Mouse (Mus musculus): ENCODE results near the gene Ufsp2. TPM values are rescaled to one million over a fixed set of nuclear protein-coding genes. Genes with fewer than 3 reads are reported as not detected.

Ufsp2 gene
- total RNA-seq (2021), result 10 to 100 TPM; 56.4 to 58.1 TPM
- long read RNA-seq, experiment 1, transcript Ufsp2-201 (12 exons, 1,640 nt), result major isoform, 47 of 71 reads
- long read RNA-seq, experiment 1, transcript Ufsp2-204 (11 exons, 1,613 nt), result minor isoform, 7 of 71 reads
- long read RNA-seq, experiment 1, partial matches to known transcripts, result 2 of 71 reads
- long read RNA-seq, experiment 1, other reads (novel, unspliced or antisense), result 15 of 71 reads
- long read RNA-seq, experiment 2, transcript Ufsp2-201 (12 exons, 1,640 nt), result major isoform, 28 of 45 reads
- long read RNA-seq, experiment 2, partial matches to known transcripts, result 1 of 45 reads
- long read RNA-seq, experiment 2, other reads (novel, unspliced or antisense), result 11 of 45 reads

GRCm38 (mm10) chr8:45975126-45975836 is at the start of gene Ufsp2, which contains the start of gene 1700029J07Rik:
Gene Ufsp2 (plus strand): TSS chr8:45975528.
Gene 1700029J07Rik (minus strand): TSS chr8:45975252.
- DNase-seq (ENCODE audit: low spot score in 2 of 2), result peak; percentile 99

GRCm38 (mm10) chr8:45934582-45935014 is 40.7 kb upstream of the Ufsp2 start, which contains the start of gene Ccdc110:
Gene Ccdc110 (plus strand): TSS chr8:45934619.
- DNase-seq (ENCODE audit: low spot score in 2 of 2), result peak; percentile 96 to 99

DNA sequence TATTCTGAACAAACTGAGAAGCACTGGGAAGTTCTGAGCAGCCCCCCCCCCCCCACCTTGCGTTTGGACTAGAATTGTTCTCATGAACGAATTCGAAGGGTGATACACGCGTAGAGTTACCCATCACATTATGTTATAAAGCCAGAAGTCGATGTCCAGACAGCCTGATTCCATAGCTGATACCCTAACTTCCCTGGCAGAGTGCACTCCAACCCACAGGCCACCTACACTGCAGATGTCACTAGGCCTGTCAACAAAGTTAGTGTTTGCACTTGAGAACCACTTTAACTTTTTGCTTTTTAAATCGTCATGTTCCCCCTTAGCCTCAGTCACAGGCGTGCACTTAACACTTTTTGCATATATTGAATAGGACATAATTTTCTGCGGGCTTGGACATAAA is 38.3 kb upstream of the Ufsp2 start:
- DNase-seq (ENCODE audit: low spot score in 2 of 2), result peak in 1 of 2 experiments; percentile 26

DNA sequence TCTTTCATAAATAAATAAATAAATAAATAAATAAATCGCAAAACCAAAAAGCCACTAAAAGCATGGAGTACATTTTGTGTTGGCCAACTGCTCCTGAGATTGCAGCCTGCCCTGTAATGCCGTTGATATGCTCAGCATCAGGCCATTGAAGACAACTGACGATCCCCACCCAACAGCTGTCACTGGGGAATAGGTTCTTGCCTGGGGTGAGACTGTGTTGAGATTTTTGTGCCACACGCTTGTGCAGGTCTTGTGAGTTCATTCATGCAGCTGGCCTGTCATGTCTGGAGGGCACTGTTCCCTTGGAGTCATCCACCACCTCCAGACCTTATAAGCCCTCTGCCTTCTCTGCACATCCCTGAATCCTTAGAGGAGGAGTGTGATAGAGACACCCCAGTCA is 29.0 kb upstream of the Ufsp2 start:
- DNase-seq (ENCODE audit: low spot score in 2 of 2), result no peak

DNA sequence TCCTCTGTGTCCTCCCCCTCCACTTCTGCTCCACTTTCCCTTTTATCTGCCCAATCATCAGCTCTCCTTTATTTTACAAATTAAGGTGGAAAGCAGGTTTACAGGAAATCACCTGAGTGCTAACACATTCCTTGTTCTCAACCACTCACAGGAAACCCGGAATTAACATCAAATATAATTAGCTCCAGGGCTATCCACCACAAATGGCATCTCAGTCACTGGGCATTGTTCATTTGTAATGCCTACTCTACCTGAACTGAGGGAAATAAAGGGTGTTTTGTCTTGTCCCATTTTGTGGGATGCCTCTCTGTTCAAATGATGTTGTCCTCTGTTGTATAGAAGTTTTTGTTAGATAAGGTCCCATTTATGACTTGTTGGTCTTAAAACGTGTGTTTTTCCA is 24.7 kb upstream of the Ufsp2 start:
- no peak for DNase-seq (ENCODE audit: low spot score in 2 of 2)

GRCm38 (mm10) chr8:45970894-45971293 is 4.4 kb upstream of the Ufsp2 start:
- DNase-seq (ENCODE audit: low spot score in 2 of 2), result no peak

DNA sequence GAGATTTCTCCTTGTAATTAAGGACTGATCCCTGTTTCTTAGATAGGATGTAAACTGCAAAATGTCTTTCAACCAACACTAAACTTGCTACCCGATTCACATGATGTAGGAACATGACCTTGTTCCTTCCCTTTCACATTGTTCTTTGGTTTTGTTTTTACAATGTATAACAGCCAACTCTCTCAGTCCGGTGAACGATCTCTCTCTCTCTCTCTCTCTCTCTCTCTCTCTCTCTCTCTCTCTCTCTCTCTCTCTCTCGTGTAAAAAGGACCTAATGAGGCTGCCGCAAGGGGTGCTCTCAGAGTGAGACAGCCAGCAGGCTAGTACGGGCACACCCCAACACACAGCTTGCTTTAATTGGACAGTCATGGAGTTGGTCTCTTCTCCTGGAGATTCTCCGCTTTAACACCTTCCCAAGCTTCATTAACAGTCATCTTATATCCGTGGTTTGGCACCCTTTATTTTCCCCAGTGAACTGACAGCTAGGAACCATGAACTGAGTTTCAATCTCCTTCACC is 1.3 kb upstream of the Ufsp2 start:
- DNase-seq (ENCODE audit: low spot score in 2 of 2), result no peak

- DNase-seq (ENCODE audit: low spot score in 2 of 2), result no peak
Observed at GRCm38 (mm10) chr8:45975837-45976468, 625 bp downstream of the Ufsp2 start.

DNA sequence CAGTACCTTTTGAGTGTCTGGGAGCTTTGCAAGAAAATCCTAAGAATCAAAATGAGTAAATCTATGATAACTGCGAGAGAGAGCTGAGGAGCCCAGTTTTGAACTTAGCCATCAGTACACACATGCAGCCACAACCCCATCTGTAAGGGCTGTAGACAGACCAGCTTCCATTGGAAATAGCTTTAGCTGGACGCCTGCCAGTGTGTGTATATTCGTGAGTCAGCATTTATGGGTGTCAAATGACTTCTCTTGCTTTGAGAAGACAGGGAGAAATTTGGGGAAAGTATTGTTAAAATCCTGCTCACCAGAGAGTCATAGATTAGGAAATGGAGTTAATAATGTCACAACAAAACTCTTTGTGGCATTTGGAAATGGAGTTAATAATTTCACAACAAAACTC is 11.3 kb downstream of the Ufsp2 start:
- DNase-seq (ENCODE audit: low spot score in 2 of 2), result no peak

DNA sequence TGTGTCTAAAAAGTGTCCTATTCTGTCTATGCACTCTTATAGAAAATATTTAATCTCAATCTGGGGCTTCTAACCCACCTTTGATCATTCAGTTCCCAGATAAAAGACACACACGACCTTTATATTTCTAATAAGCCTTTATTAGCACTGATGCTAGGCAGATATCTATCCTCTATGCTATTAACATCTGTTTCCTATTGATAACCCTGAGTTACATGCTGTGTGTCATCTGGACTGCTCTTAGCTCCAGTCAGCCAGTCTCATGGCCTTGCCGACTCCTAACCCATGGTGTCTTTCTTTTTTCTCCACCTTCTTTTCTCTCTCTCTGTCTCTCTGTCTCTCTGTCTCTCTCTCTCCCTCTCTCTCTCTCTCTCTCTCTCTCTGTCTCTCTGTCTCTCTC is 12.9 kb downstream of the Ufsp2 start:
- no peak for DNase-seq (ENCODE audit: low spot score in 2 of 2)

DNA sequence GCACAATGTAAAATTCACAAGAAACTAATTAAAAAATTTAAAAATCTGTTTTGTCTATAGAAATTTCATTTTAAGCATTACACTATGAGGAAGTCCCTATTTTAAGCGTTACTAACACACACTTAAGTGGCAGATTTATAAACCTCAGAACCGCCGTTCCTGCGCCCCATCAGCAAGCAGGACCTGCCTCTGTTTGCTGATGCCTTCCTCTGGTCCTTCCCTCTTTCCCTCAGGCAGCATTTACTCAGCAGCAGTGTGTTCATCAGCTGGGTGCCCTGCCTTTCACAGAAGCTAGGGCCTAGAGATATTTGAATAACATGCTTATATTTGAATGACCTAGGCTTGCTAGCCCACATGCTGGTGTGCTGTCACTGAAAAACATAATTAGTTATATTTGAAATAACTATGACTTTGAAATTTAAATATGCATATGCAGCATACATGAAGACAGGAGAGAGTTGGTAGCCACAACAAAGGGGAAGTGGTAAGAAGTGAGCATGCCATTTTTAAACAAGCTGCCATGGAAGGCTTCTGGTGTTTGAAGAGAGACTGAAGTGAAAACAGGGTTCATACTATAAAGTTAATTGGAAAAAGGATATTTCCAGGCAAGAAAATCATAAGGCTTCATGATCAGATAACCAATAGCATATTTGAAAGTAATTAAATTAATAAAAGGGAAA is 15.4 kb downstream of the Ufsp2 start:
- DNase-seq (ENCODE audit: low spot score in 2 of 2), result no peak

- no peak for DNase-seq (ENCODE audit: low spot score in 2 of 2)
Observed at GRCm38 (mm10) chr8:45994111-45994510, 18.8 kb downstream of the Ufsp2 start.

DNA sequence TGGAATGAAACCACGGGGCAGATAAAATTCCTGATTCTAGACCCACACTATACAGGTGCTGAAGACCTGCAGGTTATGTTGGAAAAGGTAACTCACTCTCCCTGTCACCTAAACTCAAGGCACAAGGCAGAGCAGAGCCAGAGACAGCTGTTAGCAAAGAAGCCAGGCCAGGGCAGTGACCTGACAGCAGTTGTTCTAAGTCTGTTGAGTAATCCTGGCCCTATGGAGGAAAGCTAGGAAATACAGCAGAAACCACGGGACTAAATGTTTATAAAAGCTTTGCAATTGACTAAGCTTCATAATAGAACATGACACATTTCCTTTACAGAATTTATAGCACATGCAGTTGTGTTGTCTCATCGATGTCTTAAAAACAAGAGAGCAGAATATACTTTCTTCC is 20.2 kb downstream of the Ufsp2 start:
- no peak for DNase-seq (ENCODE audit: low spot score in 2 of 2)

DNA sequence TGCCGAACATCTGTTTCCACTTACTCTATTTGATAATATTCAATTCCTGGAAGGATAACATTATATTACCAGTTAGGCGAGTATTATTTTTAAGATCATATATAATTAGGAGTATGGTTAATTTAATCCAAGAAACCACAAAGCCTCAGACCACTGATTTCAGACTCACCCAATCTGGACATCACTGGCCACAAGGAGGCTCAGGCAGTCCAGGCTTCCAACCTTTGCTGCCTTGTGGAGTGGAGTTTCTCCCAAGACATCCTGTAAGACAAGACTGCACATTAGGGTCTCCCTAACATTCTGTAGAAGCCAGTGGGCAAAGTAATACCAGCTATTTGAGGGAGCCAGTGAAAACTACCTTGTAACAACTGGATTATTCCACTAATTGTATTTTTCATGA is 22.9 kb downstream of the Ufsp2 start:
- DNase-seq (ENCODE audit: low spot score in 2 of 2), result no peak

GRCm38 (mm10) chr8:45999138-45999783 is 23.9 kb downstream of the Ufsp2 start, which contains the start of gene Lrp2bp:
Gene Lrp2bp (plus strand): TSS chr8:45999303.
- peak in 1 of 2 experiments; percentile 28 for DNase-seq (ENCODE audit: low spot score in 2 of 2)

DNA sequence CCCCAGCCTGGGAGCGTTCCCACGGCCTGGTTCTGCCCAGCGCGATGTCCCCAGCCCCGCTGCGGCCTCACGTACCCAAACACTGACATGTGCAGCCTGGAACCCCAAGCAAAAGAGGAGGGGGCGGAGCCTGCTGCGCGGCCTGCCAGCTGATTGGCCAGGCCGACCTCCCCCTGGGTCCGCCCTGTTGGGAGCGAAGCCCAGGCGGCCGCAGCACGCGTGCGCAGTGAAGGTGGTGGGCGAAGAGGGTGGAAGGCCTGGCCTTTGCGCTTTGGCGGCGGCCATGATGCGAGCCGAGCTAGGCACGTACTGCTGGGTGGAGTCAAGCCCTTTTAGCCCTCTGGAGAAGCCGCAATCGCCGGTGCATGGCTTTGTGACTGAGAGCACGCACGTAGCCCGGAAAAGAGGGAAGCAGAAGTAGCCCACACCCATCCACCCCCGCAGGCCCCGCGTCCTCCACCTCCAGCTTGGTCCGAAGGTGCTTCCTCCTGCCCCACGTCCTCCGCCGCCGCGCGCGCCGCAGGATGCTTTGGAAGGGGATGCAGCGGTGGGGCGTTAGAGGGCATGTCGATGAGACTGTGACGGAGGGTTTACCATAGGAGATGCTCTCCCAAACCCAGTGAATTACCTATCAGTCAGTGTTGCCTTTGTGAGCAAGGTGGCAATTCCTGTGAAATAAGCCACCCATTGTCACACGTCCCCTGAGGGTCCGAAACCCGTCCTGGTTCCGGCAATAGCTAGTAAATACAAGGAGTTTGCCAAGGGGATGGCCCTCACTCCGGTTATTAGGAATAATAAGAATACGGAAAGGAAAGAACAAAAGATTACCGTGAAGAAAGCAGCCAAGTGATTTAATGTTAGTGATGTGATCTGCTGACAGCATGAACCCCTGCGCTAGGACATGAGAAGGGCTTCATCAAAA is 24.7 kb downstream of the Ufsp2 start:
- DNase-seq (ENCODE audit: low spot score in 2 of 2), result peak; percentile 99

DNA sequence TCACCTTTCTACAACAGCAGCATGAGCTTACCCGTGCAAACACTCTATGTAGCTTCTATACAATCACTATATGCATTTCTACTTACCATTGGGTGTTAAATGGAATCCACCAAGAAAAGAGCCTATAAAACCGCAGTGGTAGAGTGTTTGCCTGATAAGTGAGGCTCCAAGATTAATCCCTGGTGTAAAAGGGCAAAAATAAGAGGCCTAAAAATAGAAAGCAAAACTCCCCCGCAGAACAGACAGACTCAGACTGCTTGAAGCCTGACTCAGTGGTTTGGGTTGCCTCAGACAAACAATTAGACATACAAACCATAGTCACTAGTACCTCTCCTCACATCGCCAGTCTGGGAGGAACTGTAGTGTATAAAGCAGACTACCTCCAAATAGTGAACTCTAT is 30.3 kb downstream of the Ufsp2 start, which contains the start of gene Ankrd37:
TSS of gene Ankrd37 (minus strand) at position 112 of the 400 bp plus-strand sequence.
- DNase-seq (ENCODE audit: low spot score in 2 of 2), result no peak

GRCm38 (mm10) chr8:46007050-46007672 is 31.8 kb downstream of the Ufsp2 start:
- DNase-seq (ENCODE audit: low spot score in 2 of 2), result no peak

DNA sequence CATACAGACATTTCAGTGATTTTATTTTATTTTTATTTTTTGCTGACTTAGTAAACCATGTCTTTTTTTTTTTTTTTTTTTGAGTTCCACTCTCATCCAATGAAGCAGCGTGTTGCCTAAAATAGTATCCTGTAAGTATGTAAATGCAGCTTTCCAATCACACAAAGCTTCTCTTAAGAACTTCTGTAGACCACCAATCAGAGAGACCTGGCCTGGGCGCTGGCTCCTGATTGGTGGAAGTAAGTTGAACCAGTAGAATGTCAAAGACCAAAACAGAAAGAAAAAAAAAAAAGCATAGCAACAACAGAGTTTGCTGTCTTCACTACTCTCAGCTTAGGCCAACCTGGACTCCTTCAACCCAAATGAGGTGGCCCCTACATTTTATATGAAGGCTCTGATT is 35.0 kb downstream of the Ufsp2 start:
- no peak for DNase-seq (ENCODE audit: low spot score in 2 of 2)
